Mouse (Mus musculus) neural tube, embryonic 15.5 days (tissue): ENCODE results near the gene Prss47. TPM values are rescaled to one million over a fixed set of nuclear protein-coding genes. Genes with fewer than 3 reads are reported as not detected.

Experiments
- ATAC-seq: fragments of 200-750 bp; cut with Nextera tagmentation; 2 replicates; pipeline ENCODE4 v1.8.0; 2017; ENCODE audit warnings: mild to moderate bottlenecking, moderate TSS enrichment, moderate library complexity; ENCODE audit not compliant: low FRiP score
- H3K27ac ChIP-seq: fragments of 300-500 bp; sonication (generic); replicated peaks from 2 replicates; pipeline ENCODE4 v1.5.1; 2015; ENCODE audit warnings: mild to moderate bottlenecking, inconsistent platforms
- H3K27me3 ChIP-seq: fragments of 300-500 bp; sonication (generic); replicated peaks from 2 replicates; pipeline ENCODE4 v1.6.1; 2015; ENCODE audit warnings: inconsistent platforms
- H3K36me3 ChIP-seq: fragments of 300-500 bp; sonication (generic); 2 replicates; pipeline ENCODE4 v1.6.1; 2015; ENCODE audit warnings: inconsistent platforms
- H3K4me1 ChIP-seq: fragments of 300-500 bp; sonication (generic); 2 replicates; pipeline ENCODE4 v1.6.1; 2015; ENCODE audit warnings: inconsistent platforms
- H3K4me2 ChIP-seq: fragments of 300-500 bp; sonication (generic); 2 replicates; pipeline ENCODE4 v1.6.1; 2015; ENCODE audit warnings: inconsistent platforms, mild to moderate bottlenecking, moderate library complexity
- H3K4me3 ChIP-seq: fragments of 300-500 bp; sonication (generic); replicated peaks from 2 replicates; pipeline ENCODE4 v1.5.1; 2015; ENCODE audit warnings: mild to moderate bottlenecking, inconsistent platforms
- H3K9ac ChIP-seq: fragments of 300-500 bp; sonication (generic); replicated peaks from 2 replicates; pipeline ENCODE4 v1.6.1; 2015; ENCODE audit warnings: mild to moderate bottlenecking, inconsistent platforms
- H3K9me3 ChIP-seq: fragments of 300-500 bp; sonication (generic); replicated peaks from 2 replicates; pipeline ENCODE4 v1.6.1; 2016; ENCODE audit warnings: inconsistent platforms
- WGBS: fragments of 180-500 bp; shearing (Covaris S2); methylation state at CpG from one replicate; pipeline ENCODE4 v1.1.7; 2015; ENCODE audit warnings: mixed read lengths; 5-methylcytosine and 5-hydroxymethylcytosine counted together
- polyA plus RNA-seq: library from polyadenylated mRNA; unstranded; fragments of >200 nt; fragmentation: Nextera tagmentation; extraction: Ambion mirVana; gene quantifications from 2 replicates; pipeline ENCODE4 v1.2.1, GENCODE M21; 2015

Prss47 gene
- polyA plus RNA-seq: not detected in 2 replicates

- no peaks in the 10 kb centered on the region for H3K4me1 ChIP-seq
- no peak for ATAC-seq
- no peaks in the 10 kb centered on the region for H3K27me3 ChIP-seq
- 88% methylated on average over 9 of the region's 9 CpGs for WGBS
- H3K27ac ChIP-seq: no peak within 1 kb of the TSS
- no peak within 1 kb of the TSS for H3K9ac ChIP-seq
- H3K36me3 ChIP-seq: no peaks in the 10 kb centered on the region
- H3K9me3 ChIP-seq: no peaks in the 10 kb centered on the region
- H3K4me3 ChIP-seq: no peak within 1 kb of the TSS
- H3K4me2 ChIP-seq: no peak within 1 kb of the TSS
Observed at GRCm38 (mm10) chr13:65052660-65053059, at the start of gene Prss47. Gene Prss47, minus strand, starts transcription at chr13:65052760.

DNA sequence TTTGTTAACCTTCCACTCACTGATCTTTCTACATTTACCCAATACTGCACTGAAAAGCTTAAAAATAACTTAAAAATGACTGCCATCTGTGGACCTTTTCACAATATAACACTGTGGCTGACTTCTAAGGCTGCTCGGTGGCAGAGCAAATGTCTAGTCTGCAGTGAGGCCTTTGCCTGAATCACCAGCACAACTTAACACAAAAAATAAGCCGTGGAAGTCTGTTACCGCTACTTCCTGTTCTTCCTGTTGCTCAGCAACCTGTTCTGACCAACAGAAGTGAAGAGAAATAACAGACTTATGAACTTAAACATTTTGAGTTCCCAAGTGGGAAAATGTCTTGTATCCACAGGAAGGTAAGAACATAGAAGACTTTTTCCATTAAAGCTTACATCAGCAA, 48.7 kb upstream of the Prss47 start:
- Histone ChIP-seq H3K4me1 (no peaks in the 10 kb centered on the region), H3K4me2 (no peak overlapping the region), H3K27ac (no peak overlapping the region), H3K27me3 (no peaks in the 10 kb centered on the region), H3K36me3 (peaks cover 2% of the 10 kb centered on the region; the same call in 1 of the 2 replicates), H3K9ac (no peak overlapping the region), H3K9me3 (no peaks in the 10 kb centered on the region), H3K4me3 (no peak overlapping the region)
- WGBS: 94% methylated on average over 3 of the region's 3 CpGs
- ATAC-seq: no peak

GRCm38 (mm10) chr13:65100678-65101077, 48.1 kb upstream of the Prss47 start:
- no peak for ATAC-seq
- Histone ChIP-seq H3K4me1 (no peaks in the 10 kb centered on the region), H3K4me3 (no peak overlapping the region), H3K9ac (no peak overlapping the region), H3K27ac (no peak overlapping the region), H3K27me3 (no peaks in the 10 kb centered on the region), H3K4me2 (no peak overlapping the region), H3K9me3 (no peaks in the 10 kb centered on the region), H3K36me3 (peaks cover 2% of the 10 kb centered on the region; the same call in 1 of the 2 replicates)
- WGBS: 95% methylated on average over 9 of the region's 9 CpGs

- Histone ChIP-seq H3K27ac (no peak overlapping the region), H3K4me3 (no peak overlapping the region), H3K9me3 (no peaks in the 10 kb centered on the region), H3K36me3 (peaks cover 12% of the 10 kb centered on the region), H3K4me2 (no peak overlapping the region), H3K9ac (no peak overlapping the region), H3K4me1 (no peaks in the 10 kb centered on the region), H3K27me3 (no peaks in the 10 kb centered on the region)
- no peak for ATAC-seq
Observed at GRCm38 (mm10) chr13:65097018-65097417, 44.5 kb upstream of the Prss47 start.

DNA sequence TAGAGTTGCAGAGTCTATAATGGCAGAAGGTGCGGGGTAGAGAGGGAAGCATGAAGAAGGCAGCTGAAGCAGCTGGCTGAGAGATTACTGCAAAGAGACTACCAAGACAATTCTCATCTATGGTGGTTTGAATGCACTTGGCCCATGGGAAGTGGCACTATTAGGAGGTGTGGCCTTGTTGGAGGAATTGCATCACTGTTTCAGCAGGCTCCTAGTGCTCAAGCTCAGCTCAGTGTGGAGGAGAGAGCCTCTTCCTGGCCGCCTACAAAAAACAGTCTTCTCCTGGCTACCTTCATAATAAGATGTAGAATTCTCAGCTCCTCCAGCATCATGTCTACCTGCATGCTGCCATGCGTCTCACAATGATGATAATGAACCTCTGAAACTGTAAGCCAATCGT, 43.4 kb upstream of the Prss47 start:
- H3K4me1 ChIP-seq: no peaks in the 10 kb centered on the region
- H3K9me3 ChIP-seq: no peaks in the 10 kb centered on the region
- no peak for ATAC-seq
- H3K36me3 ChIP-seq: peaks cover 13% of the 10 kb centered on the region
- no peak overlapping the region for H3K27ac ChIP-seq
- H3K4me3 ChIP-seq: no peak overlapping the region
- H3K4me2 ChIP-seq: no peak overlapping the region
- WGBS: 94% methylated on average over 4 of the region's 4 CpGs
- no peaks in the 10 kb centered on the region for H3K27me3 ChIP-seq
- no peak overlapping the region for H3K9ac ChIP-seq

DNA sequence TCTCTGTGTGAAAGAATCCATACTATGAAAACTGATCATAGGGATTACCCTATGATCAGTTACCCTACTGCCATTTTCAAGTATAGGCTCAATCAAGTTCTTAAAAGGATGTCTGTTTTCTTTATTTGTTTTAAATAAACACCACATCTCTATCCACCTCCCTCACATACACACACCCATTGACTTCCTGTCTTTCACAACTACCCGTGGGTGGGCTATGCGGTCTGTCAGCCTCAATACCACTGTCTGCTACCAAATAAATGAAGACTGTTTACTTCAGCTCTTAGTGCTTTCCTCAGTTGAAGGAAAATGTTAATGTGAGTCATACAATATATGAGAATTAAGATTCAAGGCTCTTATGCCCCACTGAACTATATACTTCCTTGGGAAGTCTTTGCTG, 17.4 kb upstream of the Prss47 start:
- no peaks in the 10 kb centered on the region for H3K4me1 ChIP-seq
- H3K4me3 ChIP-seq: no peak overlapping the region
- no peaks in the 10 kb centered on the region for H3K9me3 ChIP-seq
- H3K9ac ChIP-seq: no peak overlapping the region
- ATAC-seq: no peak
- H3K36me3 ChIP-seq: peaks cover 38% of the 10 kb centered on the region
- H3K27me3 ChIP-seq: no peaks in the 10 kb centered on the region
- H3K27ac ChIP-seq: no peak overlapping the region
- no peak overlapping the region for H3K4me2 ChIP-seq
- 90% methylated on average over 2 of the region's 2 CpGs for WGBS

DNA sequence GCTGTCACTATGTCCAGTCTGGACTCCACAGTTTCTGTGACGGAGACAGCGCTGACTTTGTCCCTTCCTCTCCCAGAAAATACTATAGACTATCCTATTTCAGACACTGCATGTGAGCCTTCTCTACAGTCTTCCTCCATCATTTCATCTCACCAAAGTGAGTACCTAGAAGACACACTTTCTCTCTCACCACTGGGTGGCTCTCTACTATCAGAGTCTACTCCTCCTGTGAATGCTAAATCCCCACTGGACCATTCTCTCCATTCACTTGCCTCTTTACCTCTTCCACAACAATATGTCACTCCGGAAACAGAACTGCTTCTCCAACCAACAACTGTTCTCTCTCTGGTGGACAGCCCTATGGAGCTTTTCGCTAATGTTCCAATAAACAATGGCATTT, 17.5 kb downstream of the Prss47 start:
- Histone ChIP-seq H3K27me3 (no peaks in the 10 kb centered on the region), H3K36me3 (no peaks in the 10 kb centered on the region), H3K4me2 (no peak overlapping the region), H3K9ac (no peak overlapping the region), H3K27ac (no peak overlapping the region), H3K9me3 (no peaks in the 10 kb centered on the region), H3K4me3 (no peak overlapping the region), H3K4me1 (no peaks in the 10 kb centered on the region)
- WGBS: 68% methylated on average over 4 of the region's 4 CpGs
- no peak for ATAC-seq

DNA sequence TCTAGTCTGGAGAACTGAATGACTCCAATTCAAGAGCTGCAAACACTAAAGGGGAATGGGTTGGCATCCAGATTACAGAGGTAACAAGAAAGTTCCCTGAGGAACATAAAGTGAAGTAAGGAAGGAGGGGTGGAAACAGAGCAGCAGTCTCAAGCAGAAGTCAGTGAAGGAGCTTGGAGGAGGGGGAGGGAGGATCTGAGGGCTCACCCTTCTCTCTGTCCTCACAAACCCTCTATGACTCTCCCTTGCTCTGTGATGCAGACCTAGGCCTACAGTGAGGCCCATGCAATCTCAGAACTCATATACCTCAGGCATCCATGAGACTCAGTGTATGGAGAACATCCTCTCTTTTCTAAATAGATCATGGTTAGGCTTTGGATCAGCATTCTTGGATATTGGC, 19.8 kb downstream of the Prss47 start, which contains the start of gene Spata31d1c:
Spata31d1c (plus strand) TSS at position 301 of the 400 bp plus-strand sequence.
- ATAC-seq: no peak

GRCm38 (mm10) chr13:65011052-65011738, 41.4 kb downstream of the Prss47 start:
- Histone ChIP-seq H3K9ac (no peak overlapping the region), H3K9me3 (no peaks in the 10 kb centered on the region), H3K27me3 (no peaks in the 10 kb centered on the region), H3K4me1 (no peaks in the 10 kb centered on the region), H3K27ac (no peak overlapping the region), H3K36me3 (no peaks in the 10 kb centered on the region), H3K4me3 (no peak overlapping the region), H3K4me2 (no peak overlapping the region)
- no peak for ATAC-seq
- WGBS: 53% methylated on average over 4 of the region's 4 CpGs

More for the DNA sequence above, 19.8 kb downstream of the Prss47 start, which contains the start of gene Spata31d1c:
- Histone ChIP-seq H3K9me3 (no peaks in the 10 kb centered on the region), H3K9ac (no peak within 1 kb of the TSS), H3K36me3 (no peaks in the 10 kb centered on the region), H3K27me3 (no peaks in the 10 kb centered on the region), H3K4me2 (no peak within 1 kb of the TSS), H3K4me1 (no peaks in the 10 kb centered on the region), H3K4me3 (no peak within 1 kb of the TSS), H3K27ac (no peak within 1 kb of the TSS)

DNA sequence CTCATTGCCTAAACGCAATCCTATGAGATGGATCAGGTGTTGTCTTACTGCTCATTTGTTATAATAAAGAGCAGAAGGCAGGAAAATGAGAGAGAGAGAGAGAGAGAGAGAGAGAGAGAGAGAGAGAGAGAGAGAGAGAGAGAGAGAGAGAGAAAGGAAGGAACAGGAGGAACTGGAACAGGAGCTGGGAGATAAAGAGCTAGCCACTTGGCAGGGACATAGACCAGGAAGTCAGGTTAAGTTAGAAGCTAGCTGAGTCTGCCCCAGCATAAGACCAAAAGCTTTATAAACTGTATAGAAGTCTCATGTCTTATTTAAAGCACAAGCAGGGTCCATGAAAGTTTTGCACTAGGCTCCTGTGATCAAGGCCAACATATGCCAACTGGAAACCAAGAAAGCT, 44.6 kb downstream of the Prss47 start:
- ATAC-seq: no peak
- no peak overlapping the region for H3K9ac ChIP-seq
- no peak overlapping the region for H3K4me3 ChIP-seq
- H3K27me3 ChIP-seq: no peaks in the 10 kb centered on the region
- H3K9me3 ChIP-seq: no peaks in the 10 kb centered on the region
- H3K4me1 ChIP-seq: no peaks in the 10 kb centered on the region
- no peak overlapping the region for H3K4me2 ChIP-seq
- no peak overlapping the region for H3K27ac ChIP-seq
- H3K36me3 ChIP-seq: no peaks in the 10 kb centered on the region
- 50% methylated on average over 1 of the region's 1 CpGs for WGBS

GRCm38 (mm10) chr13:65006760-65007159, 45.8 kb downstream of the Prss47 start:
- Histone ChIP-seq H3K36me3 (no peaks in the 10 kb centered on the region), H3K4me2 (no peak overlapping the region), H3K27ac (no peak overlapping the region), H3K4me1 (no peaks in the 10 kb centered on the region), H3K9ac (no peak overlapping the region), H3K27me3 (no peaks in the 10 kb centered on the region), H3K9me3 (no peaks in the 10 kb centered on the region), H3K4me3 (no peak overlapping the region)
- ATAC-seq: no peak
- WGBS: 87% methylated on average over 1 of the region's 1 CpGs

DNA sequence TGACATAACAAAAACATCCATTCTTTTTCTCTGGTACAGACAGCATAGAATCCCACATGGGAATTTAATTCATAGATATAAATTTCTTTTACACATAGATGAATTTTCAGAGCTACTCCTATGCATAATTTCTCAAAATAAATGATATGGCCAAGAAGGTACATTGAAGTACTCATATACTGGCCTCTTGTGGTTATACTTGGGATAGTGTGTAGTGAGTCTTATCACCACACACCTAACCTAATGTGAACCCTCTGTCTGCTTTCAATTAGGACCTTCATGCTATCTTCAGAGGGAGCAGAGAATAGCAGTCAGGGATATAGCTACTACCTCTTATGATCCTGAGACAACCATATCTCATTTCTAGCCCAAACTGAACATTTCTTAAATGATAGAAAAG, 47.1 kb downstream of the Prss47 start:
- no peak for ATAC-seq
- Histone ChIP-seq H3K4me3 (no peak overlapping the region), H3K36me3 (no peaks in the 10 kb centered on the region), H3K27ac (no peak overlapping the region), H3K4me1 (no peaks in the 10 kb centered on the region), H3K27me3 (no peaks in the 10 kb centered on the region), H3K9ac (no peak overlapping the region), H3K9me3 (no peaks in the 10 kb centered on the region), H3K4me2 (no peak overlapping the region)
